Mouse (Mus musculus): ENCODE data around the gene Hnrnph1. TPM values are rescaled to one million over a fixed set of nuclear protein-coding genes. Genes with fewer than 3 reads are reported as not detected.

Gene Hnrnph1
- polyA plus RNA-seq, 1 experiment = 293 TPM

GRCm38 (mm10) chr11:50381311-50381710 lies 4.5 kb downstream of the Hnrnph1 start:
- peaks cover 10% of the 10 kb centered on the region for H3K4me1 ChIP-seq (ENCODE audit: control insufficient read depth, insufficient read depth, low read length)
- no peak overlapping the region for H3K27ac ChIP-seq (ENCODE audit: insufficient read depth, low read depth, low read length)
- TF ChIP-seq POLR2A (IDR thresholded peaks at IDR 0.05; ENCODE audit: borderline replicate concordance, low read depth, low read length) (no peak), CTCF (IDR thresholded peaks at IDR 0.05; ENCODE audit: low read depth, low read length) (no peak)
- H3K4me3 ChIP-seq (ENCODE audit: insufficient read depth, low read length) = no peak overlapping the region; the same call in 1 of the 2 replicates

DNA sequence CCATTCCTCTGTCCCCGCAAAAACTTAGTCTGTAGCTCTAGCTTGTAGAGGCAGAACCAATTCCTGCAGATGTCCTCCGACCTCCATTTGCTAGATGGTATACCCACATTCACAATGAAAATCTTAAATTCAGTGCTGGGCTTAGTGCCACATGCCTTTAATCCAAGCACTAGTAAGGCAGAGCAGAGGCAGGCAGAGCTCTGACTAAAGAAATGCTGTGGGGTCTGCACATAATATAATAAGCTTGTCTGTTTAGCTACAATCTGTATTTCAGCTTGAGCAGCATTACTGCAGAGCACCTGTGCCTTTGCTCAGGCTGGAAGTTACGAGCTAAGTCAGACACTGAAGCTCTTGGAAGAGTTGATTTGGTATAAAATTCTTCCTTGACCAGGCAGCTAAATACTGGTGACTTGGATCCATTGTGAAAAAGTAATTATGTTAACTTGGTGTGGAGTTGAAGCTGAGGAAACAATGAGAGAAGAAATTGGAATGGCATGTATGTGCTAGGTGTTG lies 10.4 kb downstream of the Hnrnph1 start:
- TF ChIP-seq CTCF (IDR thresholded peaks at IDR 0.05; ENCODE audit: low read depth, low read length) (no peak), POLR2A (IDR thresholded peaks at IDR 0.05; ENCODE audit: borderline replicate concordance, low read depth, low read length) (no peak)
- H3K27ac ChIP-seq (ENCODE audit: insufficient read depth, low read depth, low read length) = no peak overlapping the region
- H3K4me1 ChIP-seq (ENCODE audit: control insufficient read depth, insufficient read depth, low read length) = no peaks in the 10 kb centered on the region
- no peak overlapping the region for H3K4me3 ChIP-seq (ENCODE audit: insufficient read depth, low read length)

- H3K4me3 ChIP-seq (ENCODE audit: insufficient read depth, low read length) = no peak overlapping the region
- no peaks in the 10 kb centered on the region for H3K4me1 ChIP-seq (ENCODE audit: control insufficient read depth, insufficient read depth, low read length)
- no peak overlapping the region for H3K27ac ChIP-seq (ENCODE audit: insufficient read depth, low read depth, low read length)
- no peak for TF ChIP-seq POLR2A (IDR thresholded peaks at IDR 0.05; ENCODE audit: borderline replicate concordance, low read depth, low read length)
- TF ChIP-seq CTCF (IDR thresholded peaks at IDR 0.05; ENCODE audit: low read depth, low read length) = no peak
Measured at GRCm38 (mm10) chr11:50387697-50388096, 10.9 kb downstream of the Hnrnph1 start.

- H3K4me1 ChIP-seq (ENCODE audit: control insufficient read depth, insufficient read depth, low read length) = no peaks in the 10 kb centered on the region
- no peak overlapping the region for H3K27ac ChIP-seq (ENCODE audit: insufficient read depth, low read depth, low read length)
- TF ChIP-seq POLR2A (IDR thresholded peaks at IDR 0.05; ENCODE audit: borderline replicate concordance, low read depth, low read length) = no peak
- TF ChIP-seq CTCF (IDR thresholded peaks at IDR 0.05; ENCODE audit: low read depth, low read length) = no peak
- no peak overlapping the region for H3K4me3 ChIP-seq (ENCODE audit: insufficient read depth, low read length)
Measured at GRCm38 (mm10) chr11:50388217-50388929, 11.6 kb downstream of the Hnrnph1 start.

DNA sequence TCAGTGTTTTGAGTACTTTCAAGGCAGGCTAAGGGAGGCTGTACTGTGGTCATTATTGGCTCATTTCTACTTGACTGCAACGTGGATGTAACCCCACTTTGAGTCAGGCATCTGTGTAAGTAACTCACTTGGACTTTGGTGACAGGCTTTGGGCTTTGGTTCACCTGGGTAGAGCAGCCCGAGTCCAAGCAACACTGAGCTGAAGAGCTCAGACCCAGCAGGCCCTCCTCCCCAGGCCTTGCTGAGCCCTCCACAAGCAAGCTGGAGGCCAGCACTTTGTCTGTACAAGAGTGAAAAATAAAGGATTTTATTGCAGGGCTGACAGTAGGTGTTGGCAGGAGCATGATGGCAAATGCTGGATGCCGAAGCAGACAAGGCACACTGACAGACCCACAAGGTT lies 12.2 kb downstream of the Hnrnph1 start:
- Histone ChIP-seq H3K4me3 (ENCODE audit: insufficient read depth, low read length) (no peak overlapping the region), H3K4me1 (ENCODE audit: control insufficient read depth, insufficient read depth, low read length) (no peaks in the 10 kb centered on the region), H3K27ac (ENCODE audit: insufficient read depth, low read depth, low read length) (no peak overlapping the region)
- TF ChIP-seq CTCF (IDR thresholded peaks at IDR 0.05; ENCODE audit: low read depth, low read length) (no peak), POLR2A (IDR thresholded peaks at IDR 0.05; ENCODE audit: borderline replicate concordance, low read depth, low read length) (no peak)

- Histone ChIP-seq H3K4me1 (ENCODE audit: control insufficient read depth, insufficient read depth, low read length) (no peaks in the 10 kb centered on the region), H3K27ac (ENCODE audit: insufficient read depth, low read depth, low read length) (no peak overlapping the region), H3K4me3 (ENCODE audit: insufficient read depth, low read length) (no peak overlapping the region)
- TF ChIP-seq POLR2A (IDR thresholded peaks at IDR 0.05; ENCODE audit: borderline replicate concordance, low read depth, low read length) (no peak), CTCF (IDR thresholded peaks at IDR 0.05; ENCODE audit: low read depth, low read length) (no peak)
Measured at GRCm38 (mm10) chr11:50389616-50390015, 12.8 kb downstream of the Hnrnph1 start.

DNA sequence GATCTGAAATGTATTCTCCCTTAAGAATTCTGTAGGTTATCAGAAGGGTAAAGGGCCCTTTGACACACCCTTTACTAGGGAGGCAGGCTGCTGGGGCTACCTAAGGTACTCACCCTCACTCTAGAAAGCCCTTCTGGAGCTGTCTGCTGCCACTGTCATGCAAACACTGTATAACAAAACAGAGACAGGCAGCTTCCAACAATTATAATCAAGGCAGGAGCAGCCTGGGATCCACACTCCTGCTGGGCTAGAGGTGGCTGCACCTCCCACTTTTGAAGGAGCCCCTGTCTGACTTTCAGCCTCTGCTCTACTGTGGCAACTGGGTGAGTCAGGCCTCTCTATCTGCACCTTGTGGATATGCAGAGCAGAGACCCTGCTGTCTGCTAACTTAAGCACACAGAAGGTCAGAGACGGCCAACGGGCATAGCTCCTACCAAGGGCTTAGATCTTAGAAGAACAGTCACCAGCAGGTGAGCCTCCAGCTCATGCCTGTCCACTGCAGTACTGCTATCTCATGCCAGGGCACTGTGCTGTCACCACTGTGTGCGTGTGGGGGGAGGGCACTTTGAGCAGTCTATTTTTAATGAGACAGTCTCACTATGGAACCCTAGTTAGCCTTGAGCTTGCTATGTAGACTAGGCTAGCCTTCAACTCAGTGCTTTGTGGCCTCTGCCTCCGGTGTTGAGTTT lies 14.6 kb downstream of the Hnrnph1 start:
- Histone ChIP-seq H3K4me1 (ENCODE audit: control insufficient read depth, insufficient read depth, low read length) (no peaks in the 10 kb centered on the region), H3K27ac (ENCODE audit: insufficient read depth, low read depth, low read length) (no peak overlapping the region), H3K4me3 (ENCODE audit: insufficient read depth, low read length) (no peak overlapping the region)
- no peak for TF ChIP-seq POLR2A (IDR thresholded peaks at IDR 0.05; ENCODE audit: borderline replicate concordance, low read depth, low read length)
- no peak for TF ChIP-seq CTCF (IDR thresholded peaks at IDR 0.05; ENCODE audit: low read depth, low read length)

DNA sequence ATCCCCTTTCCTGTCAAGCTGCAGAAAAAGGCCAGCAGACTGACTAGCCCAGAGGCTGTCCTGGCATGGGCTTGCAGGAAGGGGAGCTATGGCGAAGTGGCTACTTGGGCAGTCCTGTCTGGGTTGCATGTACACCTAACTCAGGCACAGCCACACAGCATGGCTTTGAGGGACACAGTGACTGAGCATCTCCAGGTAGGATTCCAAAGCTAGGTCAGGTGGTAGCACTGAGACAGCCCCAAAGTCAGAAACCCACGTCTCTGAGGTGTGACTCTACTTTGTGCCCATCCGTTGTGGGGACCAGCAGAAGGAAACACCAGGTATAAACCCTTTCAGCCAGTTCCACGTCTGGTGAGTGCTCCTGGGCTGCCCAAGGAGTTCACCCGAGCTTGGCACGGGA lies 16.5 kb downstream of the Hnrnph1 start:
- no peaks in the 10 kb centered on the region for H3K4me1 ChIP-seq (ENCODE audit: control insufficient read depth, insufficient read depth, low read length)
- no peak overlapping the region for H3K4me3 ChIP-seq (ENCODE audit: insufficient read depth, low read length)
- no peak for TF ChIP-seq CTCF (IDR thresholded peaks at IDR 0.05; ENCODE audit: low read depth, low read length)
- no peak for TF ChIP-seq POLR2A (IDR thresholded peaks at IDR 0.05; ENCODE audit: borderline replicate concordance, low read depth, low read length)
- H3K27ac ChIP-seq (ENCODE audit: insufficient read depth, low read depth, low read length) = no peak overlapping the region

GRCm38 (mm10) chr11:50394731-50395130 lies 17.9 kb downstream of the Hnrnph1 start:
- Histone ChIP-seq H3K4me1 (ENCODE audit: control insufficient read depth, insufficient read depth, low read length) (no peaks in the 10 kb centered on the region), H3K4me3 (ENCODE audit: insufficient read depth, low read length) (no peak overlapping the region), H3K27ac (ENCODE audit: insufficient read depth, low read depth, low read length) (no peak overlapping the region)
- TF ChIP-seq CTCF (IDR thresholded peaks at IDR 0.05; ENCODE audit: low read depth, low read length) (no peak), POLR2A (IDR thresholded peaks at IDR 0.05; ENCODE audit: borderline replicate concordance, low read depth, low read length) (no peak)

GRCm38 (mm10) chr11:50396766-50397307 lies 20.0 kb downstream of the Hnrnph1 start:
- Histone ChIP-seq H3K4me3 (ENCODE audit: insufficient read depth, low read length) (no peak overlapping the region), H3K27ac (ENCODE audit: insufficient read depth, low read depth, low read length) (no peak overlapping the region), H3K4me1 (ENCODE audit: control insufficient read depth, insufficient read depth, low read length) (no peaks in the 10 kb centered on the region)
- TF ChIP-seq POLR2A (IDR thresholded peaks at IDR 0.05; ENCODE audit: borderline replicate concordance, low read depth, low read length) (no peak), CTCF (IDR thresholded peaks at IDR 0.05; ENCODE audit: low read depth, low read length) (no peak)

All from bone marrow macrophage, adult 2 months (primary cell).